Mouse (Mus musculus) 3134 (cell line): Measurements from ENCODE around the gene Vsig10l.

ENCODE experiments used
- DNase-seq: peaks from one replicate; pipeline ENCODE4 v3.0.0-alpha.2; 2011; ENCODE audit warnings: low spot score; ENCODE audit not compliant: insufficient read length; ENCODE audit errors: extremely low read depth

Vsig10l gene

DNA sequence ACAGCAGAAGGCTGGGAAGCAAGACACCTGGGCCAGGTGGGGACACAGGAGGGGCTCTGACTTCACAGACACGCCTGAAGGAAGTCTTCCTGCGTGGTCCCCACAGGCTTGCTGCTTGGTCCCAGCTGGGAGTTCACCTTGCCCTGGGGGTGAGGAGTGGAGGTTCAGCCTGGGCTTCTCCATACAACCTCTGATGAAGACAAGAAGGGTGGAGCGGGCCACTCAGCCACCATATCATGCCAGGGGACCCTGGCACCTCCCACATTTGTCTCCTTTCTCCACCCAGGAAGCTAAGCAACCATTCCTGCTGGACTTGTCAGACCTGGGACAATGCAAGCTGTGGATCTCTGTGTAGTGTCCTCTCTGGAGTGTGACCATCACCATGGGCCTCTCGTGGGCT is at the start of gene Vsig10l:
Gene Vsig10l (plus strand): TSS at position 301 of the 400 bp plus-strand sequence.
- no peak for DNase-seq

DNA sequence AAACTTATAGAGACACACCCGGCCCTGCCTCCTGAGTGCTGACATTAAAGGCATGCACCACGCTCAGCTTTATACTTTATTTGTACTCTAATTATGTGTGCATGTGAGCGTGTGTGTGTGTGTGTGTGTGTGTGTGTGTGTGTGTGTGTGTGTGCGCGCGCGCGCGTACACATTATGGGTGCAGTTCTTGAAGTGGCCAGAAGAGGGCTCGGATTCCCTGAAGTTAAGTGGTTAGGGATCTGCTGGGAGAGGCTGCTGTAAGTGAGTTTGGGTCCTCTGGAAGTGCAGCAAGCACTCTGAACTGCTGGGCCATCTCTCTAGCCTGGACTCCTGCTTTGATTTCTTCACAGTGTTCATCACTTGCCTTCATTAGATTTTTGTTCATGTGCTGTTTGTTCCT is 45.7 kb upstream of the Vsig10l start:
- DNase-seq = no peak

DNA sequence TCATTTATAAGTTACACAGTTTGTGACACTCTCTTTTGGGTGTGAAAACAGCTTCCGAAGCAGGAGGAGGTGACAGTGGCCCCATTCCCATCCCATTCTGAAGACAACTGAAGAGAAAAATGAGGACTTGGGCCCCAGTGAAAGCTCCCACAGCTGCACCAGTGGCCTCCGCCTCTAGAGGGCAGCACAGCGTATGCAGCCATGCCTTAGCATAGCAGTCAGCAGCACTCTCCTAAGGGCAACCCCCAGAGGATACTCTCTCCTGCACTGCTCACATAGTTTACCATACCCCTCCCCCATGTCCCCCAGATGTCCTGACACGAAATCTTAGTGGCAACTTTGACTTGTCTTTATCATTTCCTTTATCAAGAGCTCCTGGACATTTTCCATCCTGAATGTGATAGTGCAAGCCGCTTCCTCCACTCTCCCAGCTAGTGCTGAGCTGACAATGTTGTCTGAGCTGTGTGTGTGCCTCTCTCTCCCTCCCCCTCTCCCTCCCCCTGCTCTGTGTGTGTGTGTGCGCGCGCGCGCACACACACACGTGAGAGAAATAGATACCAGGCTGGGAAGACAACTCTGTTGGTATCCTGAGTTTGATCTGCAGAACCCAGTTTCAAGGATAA is 39.8 kb upstream of the Vsig10l start:
- DNase-seq = peak; percentile 31

DNA sequence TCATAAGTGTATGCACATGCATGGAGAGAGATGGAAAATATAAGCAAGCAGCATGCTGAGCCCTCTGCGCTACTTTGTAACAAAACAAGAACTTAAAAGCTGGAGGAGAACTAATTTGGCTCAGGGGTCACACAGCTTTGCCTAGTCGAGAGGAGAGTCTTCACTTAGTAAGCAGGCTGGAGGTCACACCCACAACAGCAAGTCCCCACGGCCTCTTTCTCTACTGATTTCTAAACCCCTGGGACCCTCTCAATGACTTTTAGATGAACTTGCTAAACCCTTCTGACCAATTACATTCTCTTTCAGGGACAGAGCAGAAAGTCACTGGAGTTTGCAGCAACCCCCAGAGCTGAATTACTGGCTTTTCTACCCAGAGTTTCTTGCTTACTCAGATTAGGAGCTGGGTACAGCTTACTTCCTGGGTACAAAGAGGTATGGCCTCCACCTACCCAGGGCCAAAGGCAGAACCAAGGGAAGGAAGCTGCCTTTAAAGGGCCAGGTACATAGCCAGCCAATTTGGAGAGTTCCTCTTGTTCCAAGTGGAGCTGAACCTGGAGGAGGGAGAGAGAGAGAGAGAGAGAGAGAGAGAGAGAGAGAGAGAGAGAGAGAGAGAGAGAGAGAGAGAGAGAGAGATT is 38.8 kb upstream of the Vsig10l start:
- DNase-seq = no peak

DNA sequence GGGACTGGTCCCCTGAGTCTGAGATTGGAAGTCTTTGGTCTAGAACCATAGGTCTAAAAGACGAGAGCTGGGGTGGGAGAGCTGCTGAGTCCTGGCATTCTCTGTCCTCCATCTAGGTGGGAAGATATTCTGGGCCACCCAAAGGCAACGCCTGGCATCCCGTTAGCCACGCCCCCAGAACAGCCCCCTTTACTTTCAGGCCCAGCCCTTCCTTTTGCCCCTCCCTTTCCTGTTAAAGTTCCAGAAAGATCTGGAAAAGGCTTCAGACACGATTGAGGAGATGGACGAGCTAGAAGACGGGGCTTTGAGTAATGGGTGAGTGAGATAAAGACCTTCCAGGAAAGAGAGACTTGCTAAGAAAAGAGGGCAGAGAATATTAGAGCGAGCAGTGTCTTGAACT is 35.5 kb upstream of the Vsig10l start, which contains the start of gene Lim2:
Gene Lim2 (plus strand): TSS at position 265 of the 400 bp plus-strand sequence.
- DNase-seq = no peak

DNA sequence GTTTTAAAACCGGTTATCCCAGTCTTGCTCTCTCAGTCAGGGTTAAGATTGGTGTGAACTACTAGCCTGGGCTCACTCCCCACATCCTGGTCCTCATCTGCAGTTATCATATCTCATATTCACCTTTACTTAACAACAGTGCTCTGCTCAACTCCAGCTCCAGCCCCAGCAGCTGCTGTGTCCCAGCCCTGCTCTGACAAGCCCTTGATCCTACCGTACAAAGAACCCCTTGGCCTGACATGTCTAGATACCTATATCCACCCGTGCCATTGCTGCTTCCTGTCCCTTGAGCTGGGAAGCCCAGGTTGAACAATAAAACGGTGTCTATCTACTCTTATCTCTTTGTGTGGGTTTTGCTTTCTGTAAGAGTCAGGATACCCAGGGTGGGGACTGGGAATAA is 33.5 kb upstream of the Vsig10l start:
- no peak for DNase-seq

DNA sequence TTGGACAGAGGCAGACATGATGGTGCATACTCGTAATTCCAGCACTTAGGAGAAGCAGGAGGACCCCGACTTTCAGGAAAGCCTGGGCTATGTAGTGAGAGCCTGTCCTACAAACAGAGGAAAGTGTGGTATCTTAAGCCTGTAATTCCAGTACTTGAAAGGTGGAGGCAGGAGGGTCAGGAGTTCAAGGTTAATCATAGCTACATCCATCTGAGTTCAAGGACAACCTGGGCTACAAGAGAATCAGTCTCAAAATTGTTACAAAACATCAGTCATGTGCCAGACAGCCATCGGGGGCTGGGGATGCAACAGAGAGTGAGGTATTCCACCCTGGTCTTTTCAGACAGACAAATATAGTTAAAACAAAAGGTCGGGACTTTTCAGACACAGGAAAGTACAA is 30.1 kb upstream of the Vsig10l start:
- no peak for DNase-seq

DNA sequence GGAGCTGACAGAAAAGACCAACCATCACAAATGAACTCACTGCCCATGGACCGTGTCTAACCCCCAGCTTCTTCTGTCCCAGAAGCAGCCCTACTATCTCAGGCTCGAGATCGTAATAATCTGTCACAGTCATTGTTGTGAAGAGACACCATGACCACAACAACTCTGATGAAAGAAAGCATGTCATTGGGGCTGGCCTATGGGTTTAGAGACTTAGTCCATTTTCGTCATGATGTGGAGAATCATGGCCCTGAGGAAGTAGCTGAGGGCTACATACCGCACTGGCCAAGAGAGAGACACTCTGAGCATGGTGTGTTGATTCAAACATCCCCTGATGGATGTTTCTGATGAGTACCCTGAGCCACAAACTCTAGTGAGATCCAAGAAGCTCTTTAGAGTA is 28.3 kb upstream of the Vsig10l start:
- DNase-seq = no peak

DNA sequence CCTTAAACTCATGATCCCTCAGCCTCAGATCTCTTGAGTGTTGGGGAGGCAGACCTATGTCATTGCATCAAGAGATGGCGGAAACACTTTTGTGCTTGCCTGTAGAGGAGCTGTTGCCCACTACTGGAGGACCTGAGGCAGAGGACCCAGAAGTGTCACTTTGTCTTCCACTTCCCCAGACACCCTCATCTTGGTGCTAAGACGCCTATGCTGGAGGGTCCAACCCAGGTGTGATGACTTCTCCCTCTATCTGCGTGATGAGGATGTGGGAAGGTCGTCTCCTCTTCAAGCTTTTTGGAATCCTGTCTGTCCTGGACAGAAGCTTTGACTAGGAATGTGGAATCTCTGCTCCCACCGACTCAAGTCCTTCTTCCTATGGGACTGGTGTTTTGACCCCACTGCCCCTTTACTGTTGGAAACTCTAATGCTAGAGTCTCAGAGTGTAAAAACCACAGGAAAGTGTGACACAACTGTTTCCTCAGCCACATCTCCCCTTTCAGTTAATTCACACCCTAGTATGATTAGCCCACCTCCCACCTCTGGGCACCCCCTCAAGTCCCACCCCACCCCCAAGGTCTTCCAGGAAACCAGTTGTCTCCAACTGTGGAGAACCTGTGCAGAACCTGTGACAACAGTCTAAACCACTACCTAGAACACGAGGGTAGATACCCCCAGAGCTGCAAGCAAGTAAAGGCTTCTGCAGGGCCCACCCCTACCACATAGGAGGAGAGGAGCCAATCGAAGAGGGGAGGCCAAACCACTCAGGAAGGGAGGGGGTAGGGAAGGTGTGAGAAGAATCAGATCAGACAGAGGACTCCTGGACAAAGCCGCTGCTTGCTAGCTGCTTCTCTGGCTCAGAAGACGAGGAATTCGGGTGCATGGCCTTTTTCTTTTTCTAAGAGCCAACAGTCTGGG is 26.4 kb upstream of the Vsig10l start, which contains the start of gene Nkg7:
Gene Nkg7 (plus strand): TSS at position 733 of the 915 bp plus-strand sequence.
- no peak for DNase-seq

DNA sequence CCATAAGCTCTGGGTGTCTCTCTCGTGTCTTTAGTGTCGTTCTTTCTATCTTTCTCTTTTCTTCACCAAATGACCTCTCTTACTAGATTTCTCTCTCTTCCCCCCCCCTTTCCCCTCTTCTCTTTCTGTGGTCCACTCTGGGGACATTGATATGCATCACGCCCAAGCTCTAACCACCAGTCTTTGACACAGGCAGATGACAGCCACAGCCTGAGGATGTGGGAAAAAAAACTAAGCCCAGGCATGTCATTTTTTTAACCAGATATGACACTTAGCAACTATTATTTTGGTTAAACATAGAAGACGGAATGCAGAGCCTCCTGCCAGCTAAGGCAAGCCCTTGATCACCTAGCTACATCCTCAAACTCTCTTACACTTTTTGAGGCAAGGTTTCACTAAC is 24.3 kb upstream of the Vsig10l start:
- no peak for DNase-seq

DNA sequence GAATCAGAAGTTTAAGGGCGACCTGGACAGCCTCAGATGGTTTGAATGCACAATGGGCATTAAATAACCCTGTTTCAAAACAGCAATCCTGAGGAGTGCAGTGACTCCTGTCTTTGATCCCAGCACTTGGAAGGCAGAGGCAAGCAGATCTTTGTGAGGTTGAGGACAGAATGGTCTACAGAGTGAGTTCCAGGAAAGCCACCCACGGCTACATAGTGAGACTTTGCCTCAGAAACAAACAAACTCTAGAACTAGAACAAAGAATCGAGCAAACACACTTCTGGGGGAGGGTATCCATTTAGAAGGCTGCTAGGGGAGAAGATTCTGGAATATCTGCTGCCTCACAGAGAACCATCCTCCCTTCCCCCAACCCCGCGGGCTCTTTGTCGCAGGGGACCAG is 22.5 kb upstream of the Vsig10l start, which contains the start of gene Cldnd2:
Gene Cldnd2 (plus strand): TSS at position 301 of the 400 bp plus-strand sequence.
- no peak for DNase-seq

DNA sequence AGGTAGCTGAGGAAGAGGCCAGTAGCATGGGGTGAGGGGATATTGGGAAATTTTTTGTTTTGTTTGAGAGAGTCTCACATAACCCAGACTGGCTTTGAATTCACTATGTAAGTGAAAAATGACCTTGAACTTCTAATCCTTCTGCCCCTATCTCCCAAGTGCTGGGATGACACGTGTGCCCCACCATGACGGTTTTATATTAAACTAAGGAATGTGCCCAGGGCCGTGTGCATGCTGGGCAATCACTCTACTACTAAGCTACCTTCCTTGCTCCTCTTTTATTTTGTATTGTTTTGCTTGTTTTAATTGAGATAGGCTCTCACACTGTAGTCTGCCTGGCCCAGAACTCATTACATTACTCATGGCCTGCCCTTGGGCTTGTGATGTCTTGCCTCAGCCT is 21.9 kb upstream of the Vsig10l start:
- DNase-seq = no peak

DNA sequence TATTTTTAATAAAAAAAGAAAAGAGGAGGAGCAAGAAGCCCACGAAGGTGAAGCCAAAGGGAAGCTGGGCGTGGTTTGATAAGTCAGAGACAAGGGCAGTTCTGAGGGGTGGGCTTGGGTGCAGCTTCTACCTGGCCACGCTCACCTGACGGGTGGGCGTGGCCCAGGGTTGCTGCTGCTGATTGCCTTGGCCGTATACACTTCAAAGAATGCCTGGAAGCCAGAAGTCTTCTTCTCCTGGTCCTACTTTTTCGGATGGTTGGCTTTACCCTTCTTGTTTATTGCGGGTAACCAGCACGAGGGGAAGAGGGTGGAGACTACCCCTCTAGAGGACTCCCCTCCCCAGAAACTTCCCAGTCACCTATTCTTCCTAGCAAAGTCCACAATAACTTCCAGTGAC is 20.3 kb upstream of the Vsig10l start:
- DNase-seq = no peak

DNA sequence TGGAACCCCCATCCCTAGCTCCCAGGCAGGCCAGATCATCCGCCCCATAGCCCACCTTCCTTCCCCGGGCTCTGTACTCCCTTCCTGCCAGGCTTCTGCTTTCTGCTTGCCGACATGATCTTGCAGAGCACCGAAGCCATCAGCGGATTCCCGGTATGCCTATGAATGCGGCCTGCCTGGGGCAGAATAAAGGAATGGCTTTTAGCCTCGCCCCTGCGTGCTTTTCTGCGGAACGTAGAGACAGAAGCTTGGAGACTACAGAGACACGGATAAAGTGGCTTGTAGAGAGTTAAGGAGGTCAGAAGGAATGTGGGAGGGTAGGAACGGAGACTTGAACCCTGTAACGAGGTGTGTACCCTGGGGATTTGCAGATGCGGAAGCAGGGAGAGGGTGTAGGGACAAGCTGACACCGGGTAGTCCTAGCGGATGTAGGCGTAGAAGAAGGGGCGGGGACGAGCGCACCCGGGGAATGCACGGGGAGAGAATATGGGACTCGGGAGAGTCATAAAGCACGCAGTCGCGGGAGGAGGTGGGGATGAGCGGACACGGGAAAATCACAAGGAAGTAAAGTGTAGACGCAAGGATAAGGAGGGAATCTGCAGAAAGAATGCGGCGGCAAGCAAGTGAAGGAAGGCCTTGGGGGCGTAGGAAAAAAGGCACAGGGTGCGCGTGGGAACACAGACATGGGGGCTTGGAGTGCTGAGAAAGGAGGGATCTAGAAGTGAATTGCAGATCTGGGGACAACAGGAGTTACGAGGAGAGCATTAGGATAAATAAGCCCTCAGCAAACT is 19.6 kb upstream of the Vsig10l start:
- peak; percentile 70 for DNase-seq

DNA sequence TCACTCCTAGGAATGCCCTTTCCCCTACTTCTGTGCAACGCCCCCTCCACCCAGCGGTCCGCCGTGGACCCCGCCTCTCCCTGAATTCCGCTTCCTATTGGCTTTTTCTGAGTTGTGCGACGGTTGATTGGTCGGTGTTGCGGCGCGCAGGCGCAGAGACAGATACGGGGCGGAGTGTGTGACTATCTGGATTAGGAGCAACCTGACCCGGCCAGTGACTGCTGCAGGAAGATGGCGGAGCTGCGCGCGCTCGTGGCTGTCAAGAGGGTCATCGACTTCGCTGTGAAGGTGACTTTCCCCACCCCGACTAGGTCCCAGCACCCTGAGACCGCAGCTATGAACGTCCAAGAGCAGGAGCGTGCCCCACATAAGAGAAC is 19.0 kb upstream of the Vsig10l start, which contains the start of the genes Etfb and Gm45233:
Gene Etfb (plus strand): TSS at position 167 of the 377 bp plus-strand sequence.
Gene Gm45233 (plus strand): TSS at position 212 of the 377 bp plus-strand sequence.
- peak; percentile 92 for DNase-seq

DNA sequence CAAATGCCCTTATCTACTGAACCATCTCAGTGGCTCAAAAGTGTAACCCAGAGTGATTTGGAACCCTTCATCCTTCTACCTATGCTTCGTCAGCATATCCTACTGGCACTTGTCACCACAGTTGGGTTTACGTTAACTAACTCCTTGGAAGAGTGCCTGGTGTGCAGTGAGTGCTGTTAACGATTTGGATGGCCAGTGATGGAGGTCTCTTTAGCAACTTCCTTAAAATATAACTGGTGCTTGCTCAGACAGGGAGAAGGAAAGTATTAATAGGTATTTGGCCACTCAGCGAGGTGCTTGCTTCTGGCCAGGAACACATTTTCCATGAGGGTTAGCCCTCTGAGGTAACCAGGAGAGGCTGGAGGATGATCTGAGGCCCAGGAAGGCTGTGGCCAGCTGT is 15.2 kb upstream of the Vsig10l start:
- no peak for DNase-seq

DNA sequence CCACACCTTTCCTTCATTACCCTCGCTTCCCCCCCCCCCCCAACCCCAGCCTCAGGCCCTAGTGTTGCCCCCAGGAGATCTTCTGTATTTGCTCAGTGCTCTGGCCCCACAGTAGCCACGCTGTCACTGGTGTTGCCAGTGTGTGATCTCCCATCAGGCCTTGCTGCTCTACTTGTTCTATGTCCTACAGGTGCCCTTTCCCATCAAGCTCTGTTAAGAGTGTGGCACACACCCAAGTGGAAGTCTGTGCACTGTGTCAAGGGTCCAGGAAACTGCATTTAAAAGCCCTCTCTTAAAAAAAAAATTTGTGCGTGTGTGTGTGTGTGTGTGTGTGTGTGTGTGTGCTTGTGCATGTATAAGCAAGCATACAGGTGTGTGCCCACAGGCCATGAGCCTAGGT is 14.7 kb upstream of the Vsig10l start:
- DNase-seq = no peak

DNA sequence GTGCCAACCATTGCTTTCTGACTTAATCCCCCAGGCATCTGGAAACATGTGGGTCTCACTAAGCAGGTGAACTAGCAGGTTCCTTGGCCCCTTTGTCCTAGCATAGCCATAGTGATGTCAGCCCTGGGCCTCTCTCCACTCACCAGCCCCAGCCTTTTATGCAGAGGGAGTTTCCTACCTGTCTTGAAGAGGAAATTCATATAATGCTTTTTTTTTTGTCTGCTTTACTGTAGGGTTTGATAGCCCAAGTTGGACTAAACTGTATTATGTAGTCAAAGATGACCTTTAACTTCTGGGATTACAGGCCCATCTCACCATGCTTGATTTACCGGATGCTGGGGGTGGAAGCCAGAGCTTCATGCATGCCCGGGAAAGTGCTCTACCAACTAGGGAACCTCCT is 13.1 kb upstream of the Vsig10l start:
- no peak for DNase-seq

DNA sequence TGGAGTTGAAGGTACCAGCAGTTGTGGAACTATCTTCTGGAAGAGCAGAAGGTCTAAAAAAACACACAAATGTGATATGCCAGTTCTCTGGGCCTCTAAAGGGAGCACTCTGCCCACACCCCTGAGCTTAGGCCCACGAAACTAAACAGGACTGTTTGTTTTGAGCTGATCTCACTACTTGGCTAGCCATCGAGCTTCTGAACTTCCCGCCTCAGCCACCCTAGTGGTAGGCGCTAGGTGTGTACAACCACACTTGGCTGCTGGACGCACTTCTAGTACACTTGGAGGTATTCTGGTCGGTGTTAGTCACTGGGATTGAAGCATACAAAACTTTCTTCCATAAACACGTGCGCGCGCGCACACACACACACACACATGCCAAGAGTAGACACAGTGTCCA is 11.2 kb upstream of the Vsig10l start:
- no peak for DNase-seq

DNA sequence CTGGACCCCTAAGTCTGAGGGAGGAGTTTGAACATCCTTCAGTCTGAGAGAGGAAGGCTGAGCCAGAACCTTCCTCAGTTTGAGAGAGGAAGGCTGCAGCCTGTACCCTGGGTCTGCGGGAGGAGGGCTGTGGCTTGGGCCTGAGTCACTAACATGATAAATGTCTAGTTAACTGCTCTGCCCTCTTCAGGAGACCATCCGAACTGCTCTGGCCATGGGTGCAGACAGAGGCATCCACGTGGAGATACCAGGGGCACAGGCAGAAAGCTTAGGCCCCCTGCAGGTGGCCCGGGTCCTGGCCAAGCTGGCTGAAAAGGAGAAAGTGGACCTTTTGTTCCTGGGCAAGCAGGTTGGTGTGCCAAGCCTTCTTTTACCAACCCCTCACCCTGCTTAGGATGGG is 10.3 kb upstream of the Vsig10l start:
- no peak for DNase-seq
